Mouse (Mus musculus): ENCODE measurements around the gene Gm973.

DNA sequence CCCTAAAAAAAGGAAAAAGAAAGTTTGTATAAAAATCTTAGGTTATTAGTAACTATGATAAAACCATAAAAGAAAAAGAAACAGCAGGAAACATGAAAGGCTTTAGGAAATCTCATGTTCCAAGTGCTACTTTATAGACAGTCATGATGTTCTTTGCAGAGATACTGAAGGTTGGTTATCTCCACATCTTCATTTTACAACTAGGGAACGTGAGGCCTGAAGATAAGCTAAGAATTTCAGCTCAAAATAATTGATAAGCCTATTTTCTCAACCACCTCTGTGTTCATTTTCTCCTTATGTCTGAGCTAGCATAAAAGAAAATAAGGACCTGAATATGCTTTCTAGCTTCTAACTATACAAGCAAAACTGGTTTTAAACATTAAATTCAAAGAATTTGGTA is 126.4 kb downstream of the Gm973 start:
- TF ChIP-seq CTCF (IDR thresholded peaks at IDR 0.05; ENCODE audit: extremely low read depth, insufficient read length, insufficient replicate concordance, low read depth, low read length) (no peak), POLR2A (IDR thresholded peaks at IDR 0.05; ENCODE audit: low read depth, low read length) (no peak)

Data from small intestine, adult 2 months (tissue).